Mouse (Mus musculus) midbrain, embryonic 15.5 days (tissue): ENCODE data around the gene Mcoln2. TPM values are rescaled to one million over a fixed set of nuclear protein-coding genes. Genes with fewer than 3 reads are reported as not detected.
A peak's percentile ranks its signal among the peaks of the same experiment; 100 is the strongest.

ENCODE experiments used
- ATAC-seq: fragments of 200-750 bp; cut with Nextera tagmentation; replicated peaks from 2 replicates; pipeline ENCODE4 v1.8.0; 2017; ENCODE audit warnings: moderate TSS enrichment
- H3K27ac ChIP-seq: fragments of 300-500 bp; sonication (generic); 2 replicates; pipeline ENCODE4 v1.5.1; 2015; ENCODE audit warnings: mild to moderate bottlenecking, inconsistent platforms
- H3K27me3 ChIP-seq: fragments of 300-500 bp; sonication (generic); replicated peaks from 2 replicates; pipeline ENCODE4 v1.6.1; 2015; ENCODE audit warnings: inconsistent platforms
- H3K36me3 ChIP-seq: fragments of 300-500 bp; sonication (generic); replicated peaks from 2 replicates; pipeline ENCODE4 v1.6.1; 2015; ENCODE audit warnings: inconsistent platforms
- H3K4me1 ChIP-seq: fragments of 300-500 bp; sonication (generic); 2 replicates; pipeline ENCODE4 v1.6.1; 2015; ENCODE audit warnings: inconsistent platforms
- H3K4me2 ChIP-seq: fragments of 300-500 bp; sonication (generic); 2 replicates; pipeline ENCODE4 v1.6.1; 2015; ENCODE audit warnings: inconsistent platforms, mild to moderate bottlenecking, moderate library complexity
- H3K4me3 ChIP-seq: fragments of 300-500 bp; sonication (generic); 2 replicates; pipeline ENCODE4 v1.5.1; 2015; ENCODE audit warnings: mild to moderate bottlenecking, inconsistent platforms
- H3K9ac ChIP-seq: fragments of 300-500 bp; sonication (generic); 2 replicates; pipeline ENCODE4 v1.6.1; 2015; ENCODE audit warnings: mild to moderate bottlenecking, inconsistent platforms
- H3K9me3 ChIP-seq: fragments of 300-500 bp; sonication (generic); 2 replicates; pipeline ENCODE4 v1.6.1; 2016; ENCODE audit warnings: inconsistent platforms
- WGBS: fragments of 180-500 bp; shearing (Covaris S2); methylation state at CpG from one replicate; pipeline ENCODE4 v1.1.7; 2015; ENCODE audit warnings: mixed read lengths; 5-methylcytosine and 5-hydroxymethylcytosine counted together
- polyA plus RNA-seq: library from polyadenylated mRNA; unstranded; fragments of >200 nt; fragmentation: Nextera tagmentation; extraction: Ambion mirVana; gene quantifications from 2 replicates; pipeline ENCODE4 v1.2.1, GENCODE M21; 2015

The Mcoln2 gene
- polyA plus RNA-seq, 1 experiment from 2014 or later: 0.13 TPM

DNA sequence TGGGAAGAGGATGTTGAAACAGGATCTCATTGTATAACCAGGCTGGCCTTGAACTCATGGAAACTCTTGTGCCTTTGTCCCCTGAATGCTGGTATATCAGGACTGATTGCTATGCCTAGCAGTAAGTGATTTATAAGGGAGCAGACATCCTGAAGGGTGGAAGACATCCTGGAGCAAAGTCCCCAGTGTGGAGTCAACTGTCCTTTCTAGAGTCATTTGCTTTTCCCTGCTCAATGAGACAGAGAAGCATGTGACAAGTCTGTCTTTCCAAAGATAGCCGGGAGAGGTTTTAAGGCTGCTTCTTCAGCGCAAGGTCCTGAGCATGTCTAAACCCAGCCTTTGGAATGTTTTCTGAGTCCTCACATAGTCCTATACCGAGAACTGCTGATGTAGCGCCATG, 19.7 kb downstream of the Mcoln2 start:
- Histone ChIP-seq H3K9ac (no peak overlapping the region), H3K4me1 (no peaks in the 10 kb centered on the region), H3K4me3 (no peak overlapping the region), H3K9me3 (0 out of 2 replicates have a peak, but pooled peaks cover 2% of the 10 kb centered on the region), H3K4me2 (no peak overlapping the region), H3K27ac (no peak overlapping the region), H3K36me3 (no peaks in the 10 kb centered on the region), H3K27me3 (no peaks in the 10 kb centered on the region)
- 84% methylated on average over 4 of the region's 4 CpGs for WGBS
- ATAC-seq: no peak

DNA sequence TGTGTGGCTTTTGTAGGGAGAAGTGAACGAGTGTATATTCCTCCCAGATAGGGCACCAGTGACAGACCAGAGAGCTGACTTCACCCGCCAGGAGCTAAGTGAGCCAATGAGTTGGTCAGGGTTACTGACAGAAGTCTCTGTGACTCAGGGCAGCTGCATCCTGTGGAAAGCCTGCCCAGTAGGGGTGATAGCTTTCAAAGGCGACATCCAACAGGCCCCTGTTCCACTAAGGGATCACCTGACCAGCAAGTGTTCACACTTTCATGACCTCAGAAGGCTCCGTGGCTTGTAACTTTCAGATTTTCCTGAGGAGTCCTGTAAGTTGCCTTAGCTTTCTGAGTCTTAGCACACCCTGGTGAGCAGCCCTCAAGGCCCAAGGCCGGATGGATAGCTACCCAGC, 23.4 kb downstream of the Mcoln2 start:
- peaks cover under 1% of the 10 kb centered on the region for H3K4me1 ChIP-seq
- no peak overlapping the region for H3K9ac ChIP-seq
- H3K9me3 ChIP-seq: 0 out of 2 replicates have a peak, but pooled peaks cover 2% of the 10 kb centered on the region
- H3K27ac ChIP-seq: no peak overlapping the region
- no peaks in the 10 kb centered on the region for H3K27me3 ChIP-seq
- H3K4me3 ChIP-seq: no peak overlapping the region
- WGBS: 73% methylated on average over 5 of the region's 5 CpGs
- no peak for ATAC-seq
- H3K4me2 ChIP-seq: no peak overlapping the region
- no peaks in the 10 kb centered on the region for H3K36me3 ChIP-seq

DNA sequence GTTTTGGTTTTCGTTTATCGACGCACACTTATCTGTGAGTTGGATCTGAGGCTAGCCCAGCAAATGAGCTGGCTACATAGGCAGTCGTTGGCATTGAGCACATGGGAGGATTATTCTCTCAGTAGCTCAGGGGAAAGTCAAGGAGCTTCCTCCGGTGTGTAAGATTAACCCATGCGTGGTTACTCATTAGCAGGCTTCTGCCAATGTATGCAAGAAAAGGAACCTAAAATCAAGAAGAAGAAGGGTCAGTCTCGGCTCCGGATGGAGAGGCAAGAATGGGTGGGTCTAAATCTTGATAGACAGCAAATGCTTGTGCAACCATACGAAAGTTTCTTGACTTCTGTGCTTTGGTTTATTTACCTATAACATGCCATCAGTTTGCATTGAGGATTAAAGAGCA, 24.6 kb downstream of the Mcoln2 start:
- Histone ChIP-seq H3K27ac (no peak overlapping the region), H3K9me3 (0 out of 2 replicates have a peak, but pooled peaks cover 2% of the 10 kb centered on the region), H3K4me2 (no peak overlapping the region), H3K36me3 (no peaks in the 10 kb centered on the region), H3K27me3 (no peaks in the 10 kb centered on the region), H3K4me1 (peaks cover 4% of the 10 kb centered on the region), H3K9ac (no peak overlapping the region), H3K4me3 (no peak overlapping the region)
- WGBS: 90% methylated on average over 9 of the region's 9 CpGs
- no peak for ATAC-seq

- Histone ChIP-seq H3K4me1 (peaks cover 4% of the 10 kb centered on the region), H3K4me2 (peak overlapping the region; percentile 54), H3K9ac (no peak overlapping the region), H3K27ac (no peak overlapping the region), H3K4me3 (no peak overlapping the region), H3K36me3 (no peaks in the 10 kb centered on the region), H3K9me3 (no peaks in the 10 kb centered on the region), H3K27me3 (no peaks in the 10 kb centered on the region)
- WGBS: 86% methylated on average over 7 of the region's 7 CpGs
- no peak for ATAC-seq
Observed at GRCm38 (mm10) chr3:146177295-146177694, 27.7 kb downstream of the Mcoln2 start.

- ATAC-seq: peak; percentile 91
- 3% methylated on average over 16 of the region's 16 CpGs for WGBS
- H3K27ac ChIP-seq: peak overlapping the region; percentile 16; the same call in 1 of the 2 replicates
Observed at GRCm38 (mm10) chr3:146177748-146178582, 28.3 kb downstream of the Mcoln2 start.

DNA sequence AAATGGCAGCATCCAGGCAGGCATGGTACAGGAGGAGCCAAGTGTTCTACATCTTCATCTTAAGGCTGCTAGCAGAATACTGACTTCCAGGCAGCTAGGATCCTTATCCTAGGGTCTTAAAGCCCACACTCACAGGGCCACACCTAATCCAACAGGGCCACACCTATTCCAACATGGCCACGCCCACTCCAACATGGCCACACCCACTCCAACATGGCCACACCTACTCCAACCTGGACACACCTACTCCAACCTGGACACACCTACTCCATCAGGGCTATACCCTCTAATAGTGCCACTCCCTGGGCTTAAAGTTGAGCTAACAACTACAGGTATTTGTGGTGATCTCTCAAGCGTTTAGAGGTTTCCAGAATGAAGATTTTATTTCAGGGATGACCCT, 30.7 kb downstream of the Mcoln2 start:
- no peak overlapping the region for H3K27ac ChIP-seq
- 39% methylated on average over 2 of the region's 2 CpGs for WGBS
- H3K36me3 ChIP-seq: no peaks in the 10 kb centered on the region
- no peaks in the 10 kb centered on the region for H3K9me3 ChIP-seq
- no peak for ATAC-seq
- H3K4me1 ChIP-seq: peaks cover 8% of the 10 kb centered on the region
- H3K4me2 ChIP-seq: no peak overlapping the region
- H3K9ac ChIP-seq: no peak overlapping the region
- H3K4me3 ChIP-seq: no peak overlapping the region
- H3K27me3 ChIP-seq: peaks cover 3% of the 10 kb centered on the region; the same call in 1 of the 2 replicates

More at GRCm38 (mm10) chr3:146177748-146178582, 28.3 kb downstream of the Mcoln2 start:
- no peaks in the 10 kb centered on the region for H3K9me3 ChIP-seq
- no peaks in the 10 kb centered on the region for H3K36me3 ChIP-seq
- no peaks in the 10 kb centered on the region for H3K27me3 ChIP-seq
- peaks cover 4% of the 10 kb centered on the region for H3K4me1 ChIP-seq
- peak overlapping the region; percentile 39; the same call in 1 of the 2 replicates for H3K9ac ChIP-seq
- peak overlapping the region; percentile 54 for H3K4me2 ChIP-seq
- H3K4me3 ChIP-seq: peak overlapping the region; percentile 32

- H3K4me3 ChIP-seq: no peak overlapping the region
- ATAC-seq: no peak
- peaks cover 3% of the 10 kb centered on the region; the same call in 1 of the 2 replicates for H3K27me3 ChIP-seq
- no peaks in the 10 kb centered on the region for H3K9me3 ChIP-seq
- no peak overlapping the region for H3K27ac ChIP-seq
- no peak overlapping the region for H3K9ac ChIP-seq
- peaks cover 13% of the 10 kb centered on the region for H3K4me1 ChIP-seq
- WGBS: 30% methylated on average over 3 of the region's 3 CpGs
- H3K4me2 ChIP-seq: no peak overlapping the region
- H3K36me3 ChIP-seq: no peaks in the 10 kb centered on the region
Observed at GRCm38 (mm10) chr3:146180986-146181385, 31.4 kb downstream of the Mcoln2 start.

GRCm38 (mm10) chr3:146184992-146185657, 35.5 kb downstream of the Mcoln2 start:
- Histone ChIP-seq H3K9ac (0 out of 2 replicates have a peak overlapping the region, but pooled peaks have one; percentile 16), H3K9me3 (no peaks in the 10 kb centered on the region), H3K27me3 (peaks cover 3% of the 10 kb centered on the region; the same call in 1 of the 2 replicates), H3K4me1 (peaks cover 9% of the 10 kb centered on the region; the same call in 1 of the 2 replicates), H3K27ac (no peak overlapping the region), H3K4me2 (no peak overlapping the region; the same call in 1 of the 2 replicates), H3K36me3 (no peaks in the 10 kb centered on the region), H3K4me3 (no peak overlapping the region)
- ATAC-seq: peak; percentile 81
- 18% methylated on average over 13 of the region's 13 CpGs for WGBS

DNA sequence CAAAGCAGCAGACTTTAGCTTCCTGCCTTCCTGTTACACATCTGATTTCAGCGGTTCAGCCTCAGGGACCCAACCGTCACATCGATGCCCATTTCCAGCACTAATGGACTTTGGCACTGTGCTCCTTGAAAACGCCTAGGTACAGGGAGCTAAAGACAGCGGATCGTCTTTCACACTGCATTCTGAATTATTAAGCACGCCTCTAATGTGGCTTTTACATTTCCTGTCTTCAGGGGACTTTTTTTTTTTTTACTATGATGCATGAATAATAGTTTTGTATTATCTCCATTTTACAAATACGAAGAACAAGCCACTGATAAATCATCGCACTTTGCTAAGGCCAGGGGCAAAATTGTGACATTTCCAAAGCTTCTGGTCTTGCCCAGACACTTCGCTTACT, 36.4 kb downstream of the Mcoln2 start:
- Histone ChIP-seq H3K27me3 (peaks cover 3% of the 10 kb centered on the region; the same call in 1 of the 2 replicates), H3K9me3 (no peaks in the 10 kb centered on the region), H3K36me3 (no peaks in the 10 kb centered on the region), H3K4me3 (no peak overlapping the region), H3K27ac (no peak overlapping the region), H3K4me1 (peaks cover 9% of the 10 kb centered on the region; the same call in 1 of the 2 replicates), H3K4me2 (no peak overlapping the region), H3K9ac (no peak overlapping the region)
- WGBS: 74% methylated on average over 10 of the region's 10 CpGs
- no peak for ATAC-seq

GRCm38 (mm10) chr3:146189933-146190332, 40.3 kb downstream of the Mcoln2 start:
- Histone ChIP-seq H3K36me3 (no peaks in the 10 kb centered on the region), H3K27me3 (no peaks in the 10 kb centered on the region), H3K9me3 (no peaks in the 10 kb centered on the region), H3K27ac (no peak overlapping the region), H3K4me3 (no peak overlapping the region), H3K9ac (no peak overlapping the region), H3K4me2 (no peak overlapping the region), H3K4me1 (peaks cover 9% of the 10 kb centered on the region; the same call in 1 of the 2 replicates)
- WGBS: 65% methylated on average over 10 of the region's 10 CpGs
- no peak for ATAC-seq

GRCm38 (mm10) chr3:146192507-146192906, 42.9 kb downstream of the Mcoln2 start:
- no peak overlapping the region for H3K4me2 ChIP-seq
- H3K4me3 ChIP-seq: no peak overlapping the region
- no peak for ATAC-seq
- H3K27ac ChIP-seq: no peak overlapping the region
- H3K27me3 ChIP-seq: no peaks in the 10 kb centered on the region
- no peaks in the 10 kb centered on the region for H3K9me3 ChIP-seq
- H3K4me1 ChIP-seq: 0 out of 2 replicates have a peak, but pooled peaks cover 8% of the 10 kb centered on the region
- no peaks in the 10 kb centered on the region for H3K36me3 ChIP-seq
- H3K9ac ChIP-seq: no peak overlapping the region
- 88% methylated on average over 1 of the region's 1 CpGs for WGBS

DNA sequence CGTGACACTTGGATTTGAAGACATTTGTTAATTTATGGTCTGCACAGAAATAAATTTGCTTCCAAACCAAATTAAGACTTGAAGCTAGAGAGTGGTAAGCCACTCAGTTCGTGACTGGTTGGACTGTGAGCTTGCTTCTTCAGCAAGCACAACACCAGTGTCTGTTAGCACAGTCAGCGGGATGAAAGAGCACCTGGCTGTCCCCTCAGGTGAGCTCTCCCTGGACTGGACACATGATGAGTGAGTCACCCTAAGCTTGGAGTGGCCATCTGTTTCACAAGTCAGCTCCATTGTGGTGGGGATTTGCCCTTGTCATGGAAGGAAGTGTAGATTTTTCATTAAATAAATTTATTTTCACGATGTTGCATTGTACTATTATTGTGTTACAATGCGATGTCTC, 45.5 kb downstream of the Mcoln2 start:
- H3K27me3 ChIP-seq: no peaks in the 10 kb centered on the region
- ATAC-seq: no peak
- no peak overlapping the region for H3K4me2 ChIP-seq
- H3K4me1 ChIP-seq: peaks cover 16% of the 10 kb centered on the region; the same call in 1 of the 2 replicates
- H3K27ac ChIP-seq: no peak overlapping the region
- H3K36me3 ChIP-seq: no peaks in the 10 kb centered on the region
- no peaks in the 10 kb centered on the region for H3K9me3 ChIP-seq
- 92% methylated on average over 5 of the region's 5 CpGs for WGBS
- H3K9ac ChIP-seq: no peak overlapping the region
- H3K4me3 ChIP-seq: no peak overlapping the region
